Mouse (Mus musculus): ENCODE results near the gene Ms4a4b.

DNA sequence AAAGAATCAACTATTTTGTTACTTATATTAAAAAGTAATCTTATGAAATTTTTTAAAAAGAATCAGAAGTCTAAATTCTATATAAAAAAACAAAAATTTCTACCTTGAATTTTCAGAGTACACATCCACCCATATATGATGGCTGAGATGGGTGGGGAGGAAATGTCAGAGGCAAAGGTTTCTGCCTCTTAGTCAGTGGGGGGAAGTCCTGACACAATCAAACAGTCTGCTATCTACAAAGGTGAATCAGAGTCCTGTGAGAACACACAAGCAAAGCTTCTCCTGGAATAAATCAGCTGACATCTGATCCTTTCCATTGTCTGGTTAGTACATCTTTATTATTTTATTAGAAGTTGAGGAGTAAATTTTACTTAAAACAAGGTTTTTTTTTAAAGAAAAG, at the start of gene Ms4a4b:
- no peak for TF ChIP-seq CTCF (IDR thresholded peaks at IDR 0.05; ENCODE audit: control insufficient read depth, insufficient read depth, insufficient replicate concordance, low read depth, low read length)
- TF ChIP-seq POLR2A (IDR thresholded peaks at IDR 0.05; ENCODE audit: control insufficient read depth, low read depth, low read length), result no peak
